Mouse (Mus musculus) frontal cortex, adult (tissue): ENCODE measurements at regions not wholly inside any gene's neighbourhood (a gene's known extent, or its start where the extent isn't known, plus 50 kb on each side); places are given as distances from the start of the nearest gene placed in this dataset.
"Not testable (repeated sequence)": the region's sequence is repeated elsewhere in the genome, so short reads cannot be mapped to it uniquely, and the experiment has no call there.

Experiments
- ATAC-seq: cut with Nextera tagmentation; 2 replicates; pipeline ENCODE4 v1.9.2; 2017; ENCODE audit warnings: mild to moderate bottlenecking, moderate library complexity, mixed read lengths; ENCODE audit not compliant: low TSS enrichment

DNA sequence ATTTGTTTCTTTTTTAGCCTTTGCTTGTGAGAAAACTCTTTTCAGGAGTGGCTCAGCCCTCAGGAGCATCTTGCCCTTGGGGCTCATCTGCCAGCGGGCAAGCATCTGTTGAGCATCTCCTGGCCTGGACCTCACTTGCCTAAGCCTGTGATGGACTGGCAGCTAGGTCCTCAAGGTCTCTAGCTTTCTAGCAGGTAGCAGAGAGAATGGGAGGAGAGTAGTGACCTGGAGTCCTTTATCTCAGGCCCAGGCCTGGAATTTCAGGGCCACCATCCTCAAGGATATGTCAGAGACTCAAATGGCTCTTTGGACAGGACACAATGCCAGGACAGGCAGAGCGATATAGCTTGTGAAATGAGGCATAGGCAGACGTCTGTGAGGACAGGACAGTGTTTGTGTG, 59.3 kb upstream of the Klf13 start:
- no peak for ATAC-seq

GRCm38 (mm10) chr7:63996581-63997098, 57.9 kb upstream of the Klf13 start:
- no peak for ATAC-seq

DNA sequence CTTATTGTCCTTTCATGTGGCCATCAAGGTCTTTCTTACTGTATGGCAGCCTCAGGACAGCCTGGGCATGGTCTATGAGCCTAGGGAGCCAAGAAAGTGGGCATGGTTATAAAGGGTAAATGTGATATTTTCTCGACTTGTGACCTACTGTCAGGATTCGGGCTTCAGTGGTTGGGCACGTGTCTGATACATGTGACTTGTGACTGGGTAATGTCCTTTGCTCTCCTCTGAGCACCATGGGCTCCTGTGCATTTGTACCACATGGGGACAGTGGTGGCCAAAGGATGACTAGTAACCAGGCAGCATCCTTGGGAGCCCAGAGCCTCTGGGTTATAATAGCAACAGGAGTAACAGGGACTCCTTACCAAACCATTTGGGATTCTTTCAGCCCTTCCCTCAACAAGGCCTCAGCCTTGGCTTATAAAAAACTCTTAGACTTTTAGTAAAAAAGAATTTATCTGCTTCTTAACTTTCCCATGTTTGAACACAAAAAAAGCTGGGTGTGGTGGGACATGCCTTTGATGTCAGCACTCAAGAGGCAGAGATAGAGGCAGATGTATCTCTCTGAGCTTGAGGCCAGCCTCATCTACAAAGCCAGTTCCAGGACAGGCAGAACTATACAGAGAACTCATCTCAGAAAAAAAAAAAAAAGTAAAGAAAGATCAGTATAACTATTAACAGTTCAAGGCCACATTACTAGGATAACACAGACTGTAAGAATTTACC, 56.7 kb upstream of the Klf13 start:
- ATAC-seq, result no peak

DNA sequence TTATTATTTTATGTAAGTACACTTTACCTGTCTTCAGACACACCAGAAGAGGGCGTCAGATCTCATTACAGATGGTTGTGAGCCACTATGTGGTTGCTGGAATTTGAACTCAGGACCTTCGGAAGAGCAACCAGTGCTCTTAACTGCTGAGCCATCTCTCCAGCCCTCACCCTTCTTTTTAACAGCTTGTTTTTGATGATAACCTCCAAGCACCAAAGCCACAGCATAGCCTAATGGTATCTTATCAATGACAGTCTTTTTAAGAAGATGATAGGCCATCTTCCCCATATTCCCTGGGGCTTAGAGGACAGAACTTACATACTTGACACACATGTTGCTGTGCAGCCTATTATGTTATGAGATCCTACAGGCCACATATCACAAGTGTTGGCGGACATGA, 56.1 kb upstream of the Klf13 start:
- not testable (repeated sequence) for ATAC-seq

- no peak for ATAC-seq
Measured at GRCm38 (mm10) chr7:63992155-63992554, 53.4 kb upstream of the Klf13 start.

GRCm38 (mm10) chr7:63991085-63992010, 52.6 kb upstream of the Klf13 start:
- ATAC-seq, result peak; percentile 75

DNA sequence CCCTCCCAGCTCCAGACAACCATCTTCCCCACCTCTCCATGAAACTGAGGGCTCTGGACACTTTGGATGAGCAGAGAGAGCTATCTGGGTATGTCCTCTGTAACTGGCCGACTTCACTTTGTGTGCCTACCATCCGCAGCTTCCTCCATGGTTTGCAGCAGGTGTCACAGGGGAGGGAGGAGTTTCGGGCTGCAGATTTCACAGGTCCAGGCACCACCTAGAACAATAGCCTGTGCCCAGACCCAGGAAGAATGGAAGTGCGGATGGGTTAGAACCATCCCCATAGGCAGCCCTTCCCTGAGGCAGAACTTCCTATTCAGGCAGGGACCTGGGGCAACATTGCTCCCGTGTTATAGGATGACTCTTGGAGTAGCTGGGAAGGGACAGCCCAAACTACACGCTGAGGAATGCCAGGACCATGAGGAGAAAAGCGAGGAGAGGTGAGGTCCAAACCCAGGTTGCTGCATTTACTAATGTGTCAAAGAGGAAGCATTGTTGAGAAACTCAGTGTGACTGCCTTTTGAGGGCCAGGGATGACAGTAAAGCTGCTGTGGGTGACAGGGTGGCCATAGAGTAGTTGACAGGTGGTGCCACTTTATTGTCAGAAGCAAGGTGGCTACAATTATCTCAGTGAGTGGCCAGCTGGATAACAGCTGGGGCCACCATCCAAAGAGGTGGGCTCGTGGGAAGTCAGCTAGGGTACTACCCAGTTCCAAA, 51.8 kb upstream of the Klf13 start:
- no peak for ATAC-seq

GRCm38 (mm10) chr7:63989736-63990135, 51.0 kb upstream of the Klf13 start:
- ATAC-seq, result no peak
